Mouse (Mus musculus): ENCODE results near the gene Nat10. TPM values are rescaled to one million over a fixed set of nuclear protein-coding genes. Genes with fewer than 3 reads are reported as not detected.

Gene Nat10
- polyA plus RNA-seq, 1 experiment from 2014 or later: 22.8 TPM

DNA sequence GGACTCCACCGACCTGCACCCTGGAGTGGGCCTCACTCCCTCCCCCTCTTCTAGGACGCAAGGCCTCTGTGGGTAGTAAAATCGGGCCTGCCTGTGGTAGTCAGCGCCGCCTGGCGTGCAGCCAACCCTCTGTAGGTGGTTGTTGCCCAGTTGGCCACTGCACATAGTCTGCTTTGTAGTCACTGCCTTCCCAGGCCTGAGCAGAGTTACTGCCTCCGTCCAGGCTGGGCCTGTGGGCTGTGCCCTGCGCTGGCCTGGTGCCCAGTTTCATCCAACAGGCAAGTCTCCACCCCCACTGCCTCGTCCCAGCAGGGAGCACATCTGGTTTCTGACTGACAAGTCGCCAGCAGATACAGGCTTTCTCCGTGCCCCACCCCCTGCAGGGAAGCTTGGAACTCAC is 54.8 kb downstream of the Nat10 start:
- WGBS: 61% methylated on average over 11 of the region's 11 CpGs
- Histone ChIP-seq H3K4me1 (ENCODE audit: control insufficient read depth, insufficient read depth, low read length) (no peaks in the 10 kb centered on the region; the same call in 1 of the 2 replicates), H3K9ac (ENCODE audit: low read length) (no peak overlapping the region), H3K27me3 (ENCODE audit: control insufficient read depth, insufficient read depth, low read length) (no peaks in the 10 kb centered on the region), H3K9me3 (ENCODE audit: control insufficient read depth, low read length) (no peaks in the 10 kb centered on the region), H3K4me3 (ENCODE audit: low read depth, low read length) (no peak overlapping the region), H3K4me2 (no peak overlapping the region), H3K36me3 (ENCODE audit: control insufficient read depth, insufficient read depth, low read length) (peaks cover 8% of the 10 kb centered on the region), H3K27ac (ENCODE audit: low read depth, low read length) (no peak overlapping the region)
- DNase-seq (ENCODE audit: low spot score, missing footprints) (no peak), ATAC-seq (ENCODE audit: low FRiP score) (no peak)

DNA sequence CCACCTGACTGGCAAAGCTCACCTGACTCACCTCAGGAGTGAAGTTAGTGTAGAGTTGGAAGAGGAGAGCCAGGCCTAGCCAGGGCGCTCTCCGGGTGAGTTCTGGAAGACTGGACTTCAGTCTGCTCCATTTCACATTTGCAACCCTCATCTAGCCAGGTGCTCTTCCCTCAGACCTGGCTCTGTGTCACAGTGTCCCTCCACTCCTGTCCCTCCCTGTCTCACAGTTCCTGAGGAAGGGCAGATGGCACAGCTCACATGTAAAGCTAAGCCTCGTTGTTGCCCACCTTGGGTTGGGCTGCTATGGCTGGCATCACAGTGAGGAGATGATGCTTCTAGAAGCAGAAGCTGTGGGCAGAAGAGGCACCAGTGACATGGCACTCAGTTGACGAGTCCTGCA is 55.2 kb downstream of the Nat10 start:
- no peak for DNase-seq (ENCODE audit: low spot score, missing footprints)
- Histone ChIP-seq H3K4me1 (ENCODE audit: control insufficient read depth, insufficient read depth, low read length) (no peaks in the 10 kb centered on the region; the same call in 1 of the 2 replicates), H3K36me3 (ENCODE audit: control insufficient read depth, insufficient read depth, low read length) (peaks cover 5% of the 10 kb centered on the region), H3K4me2 (no peak overlapping the region), H3K9me3 (ENCODE audit: control insufficient read depth, low read length) (no peaks in the 10 kb centered on the region), H3K27me3 (ENCODE audit: control insufficient read depth, insufficient read depth, low read length) (no peaks in the 10 kb centered on the region), H3K4me3 (ENCODE audit: low read depth, low read length) (no peak overlapping the region), H3K9ac (ENCODE audit: low read length) (no peak overlapping the region), H3K27ac (ENCODE audit: low read depth, low read length) (no peak overlapping the region)
- ATAC-seq (ENCODE audit: low FRiP score): no peak
- 84% methylated on average over 4 of the region's 4 CpGs for WGBS

DNA sequence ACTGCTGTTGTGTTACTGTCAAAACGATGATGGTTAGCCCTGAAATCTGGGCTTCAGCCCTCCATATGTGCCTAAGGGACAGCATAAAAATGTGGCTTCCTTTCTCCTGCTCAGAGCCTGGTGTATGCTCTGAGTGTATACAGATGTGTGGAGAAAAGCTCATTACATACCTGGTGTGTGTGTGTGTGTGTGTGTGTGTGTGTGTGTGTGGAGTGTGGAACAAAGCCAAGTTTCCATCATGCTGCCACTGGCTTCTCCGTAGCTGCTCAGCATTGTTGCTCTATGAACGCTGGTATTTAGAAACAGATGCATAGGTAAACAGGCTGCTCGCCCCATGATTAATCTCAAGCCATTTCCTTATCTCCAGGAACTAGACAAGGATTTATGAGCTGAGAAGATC is 57.2 kb downstream of the Nat10 start:
- H3K4me3 ChIP-seq (ENCODE audit: low read depth, low read length): no peak overlapping the region
- DNase-seq (ENCODE audit: low spot score, missing footprints) (no peak), ATAC-seq (ENCODE audit: low FRiP score) (no peak)
- no peaks in the 10 kb centered on the region for H3K9me3 ChIP-seq (ENCODE audit: control insufficient read depth, low read length)
- H3K27ac ChIP-seq (ENCODE audit: low read depth, low read length): no peak overlapping the region
- peaks cover 4% of the 10 kb centered on the region for H3K36me3 ChIP-seq (ENCODE audit: control insufficient read depth, insufficient read depth, low read length)
- no peaks in the 10 kb centered on the region; the same call in 1 of the 2 replicates for H3K4me1 ChIP-seq (ENCODE audit: control insufficient read depth, insufficient read depth, low read length)
- no peaks in the 10 kb centered on the region for H3K27me3 ChIP-seq (ENCODE audit: control insufficient read depth, insufficient read depth, low read length)
- no peak overlapping the region for H3K4me2 ChIP-seq
- WGBS: 85% methylated on average over 4 of the region's 4 CpGs
- no peak overlapping the region for H3K9ac ChIP-seq (ENCODE audit: low read length)

DNA sequence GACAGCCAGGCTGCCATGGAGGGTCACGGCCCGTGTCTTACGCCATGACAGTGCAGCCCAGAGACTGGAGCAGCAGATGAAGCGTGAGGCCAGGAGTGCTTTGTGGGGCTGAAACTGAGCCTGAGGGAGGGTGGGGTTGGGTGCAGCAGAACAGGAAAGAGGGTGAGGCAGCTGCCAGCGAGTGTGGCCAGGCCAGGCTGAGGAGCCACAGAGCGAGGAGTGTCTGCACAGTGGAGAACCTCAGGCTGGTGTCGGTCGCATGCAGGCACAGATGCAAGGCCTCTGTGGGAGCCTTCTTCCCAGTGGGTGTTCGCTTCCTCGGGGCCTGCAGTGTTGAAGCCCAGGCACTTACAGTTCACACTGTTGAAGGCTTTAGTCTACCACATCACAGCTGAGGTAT is 57.7 kb downstream of the Nat10 start:
- H3K9me3 ChIP-seq (ENCODE audit: control insufficient read depth, low read length): no peaks in the 10 kb centered on the region
- H3K36me3 ChIP-seq (ENCODE audit: control insufficient read depth, insufficient read depth, low read length): peaks cover 3% of the 10 kb centered on the region
- DNase-seq (ENCODE audit: low spot score, missing footprints) (no peak), ATAC-seq (ENCODE audit: low FRiP score) (no peak)
- WGBS: 77% methylated on average over 10 of the region's 10 CpGs
- no peaks in the 10 kb centered on the region for H3K27me3 ChIP-seq (ENCODE audit: control insufficient read depth, insufficient read depth, low read length)
- H3K9ac ChIP-seq (ENCODE audit: low read length): no peak overlapping the region
- no peak overlapping the region for H3K4me2 ChIP-seq
- H3K4me1 ChIP-seq (ENCODE audit: control insufficient read depth, insufficient read depth, low read length): no peaks in the 10 kb centered on the region; the same call in 1 of the 2 replicates
- H3K4me3 ChIP-seq (ENCODE audit: low read depth, low read length): no peak overlapping the region
- no peak overlapping the region for H3K27ac ChIP-seq (ENCODE audit: low read depth, low read length)

DNA sequence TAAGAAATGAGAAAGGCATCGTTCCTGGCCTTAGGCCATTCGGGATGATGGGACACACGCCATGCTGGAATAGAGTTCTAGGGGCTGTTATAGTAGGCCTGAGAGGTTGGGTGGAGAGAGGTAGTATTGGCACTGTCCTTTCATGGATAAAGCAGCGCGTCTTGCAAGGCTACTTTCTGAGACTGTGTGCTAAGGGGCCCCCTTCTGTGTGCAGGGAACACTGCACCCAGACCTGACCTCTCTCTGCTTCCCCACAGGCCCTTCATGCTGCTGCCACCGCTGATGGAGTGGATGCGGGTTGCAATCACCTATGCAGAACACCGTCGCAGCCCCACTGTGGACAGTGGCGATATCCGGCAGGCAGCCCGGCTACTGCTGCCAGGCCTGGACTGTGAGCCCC is 60.6 kb downstream of the Nat10 start:
- H3K27me3 ChIP-seq (ENCODE audit: control insufficient read depth, insufficient read depth, low read length): no peaks in the 10 kb centered on the region
- no peaks in the 10 kb centered on the region for H3K9me3 ChIP-seq (ENCODE audit: control insufficient read depth, low read length)
- no peak overlapping the region for H3K4me2 ChIP-seq
- H3K9ac ChIP-seq (ENCODE audit: low read length): no peak overlapping the region
- no peaks in the 10 kb centered on the region for H3K4me1 ChIP-seq (ENCODE audit: control insufficient read depth, insufficient read depth, low read length)
- H3K36me3 ChIP-seq (ENCODE audit: control insufficient read depth, insufficient read depth, low read length): no peaks in the 10 kb centered on the region; the same call in 1 of the 2 replicates
- H3K27ac ChIP-seq (ENCODE audit: low read depth, low read length): no peak overlapping the region
- H3K4me3 ChIP-seq (ENCODE audit: low read depth, low read length): no peak overlapping the region
- ATAC-seq (ENCODE audit: low FRiP score) (peak; percentile 67), DNase-seq (ENCODE audit: low spot score, missing footprints) (no peak)
- 84% methylated on average over 12 of the region's 12 CpGs for WGBS

DNA sequence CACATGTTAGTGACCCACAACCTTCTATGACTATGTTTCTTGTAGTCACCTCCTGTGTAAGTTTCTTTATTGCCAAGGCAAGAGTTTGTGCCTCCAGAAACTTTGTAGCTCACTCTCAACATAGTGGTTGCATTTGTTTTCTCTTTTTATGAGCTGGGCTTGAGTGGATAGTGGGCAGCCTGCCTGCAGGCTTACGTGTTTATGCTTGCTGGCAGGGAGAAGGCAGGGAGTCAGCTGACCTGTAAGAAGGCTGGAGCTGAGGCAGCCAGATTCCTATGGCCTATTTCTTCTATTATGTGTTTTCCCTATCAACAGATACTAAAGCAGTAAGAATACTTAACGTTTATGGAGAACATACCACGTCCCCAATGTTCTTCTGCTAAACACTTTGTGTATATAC is 64.9 kb downstream of the Nat10 start:
- Histone ChIP-seq H3K9me3 (ENCODE audit: control insufficient read depth, low read length) (no peaks in the 10 kb centered on the region), H3K4me2 (no peak overlapping the region), H3K36me3 (ENCODE audit: control insufficient read depth, insufficient read depth, low read length) (no peaks in the 10 kb centered on the region), H3K27ac (ENCODE audit: low read depth, low read length) (no peak overlapping the region), H3K4me3 (ENCODE audit: low read depth, low read length) (no peak overlapping the region), H3K9ac (ENCODE audit: low read length) (no peak overlapping the region), H3K4me1 (ENCODE audit: control insufficient read depth, insufficient read depth, low read length) (no peaks in the 10 kb centered on the region; the same call in 1 of the 2 replicates), H3K27me3 (ENCODE audit: control insufficient read depth, insufficient read depth, low read length) (no peaks in the 10 kb centered on the region)
- 81% methylated on average over 3 of the region's 3 CpGs for WGBS
- no peak for ATAC-seq (ENCODE audit: low FRiP score)
- no peak for DNase-seq (ENCODE audit: low spot score, missing footprints)

DNA sequence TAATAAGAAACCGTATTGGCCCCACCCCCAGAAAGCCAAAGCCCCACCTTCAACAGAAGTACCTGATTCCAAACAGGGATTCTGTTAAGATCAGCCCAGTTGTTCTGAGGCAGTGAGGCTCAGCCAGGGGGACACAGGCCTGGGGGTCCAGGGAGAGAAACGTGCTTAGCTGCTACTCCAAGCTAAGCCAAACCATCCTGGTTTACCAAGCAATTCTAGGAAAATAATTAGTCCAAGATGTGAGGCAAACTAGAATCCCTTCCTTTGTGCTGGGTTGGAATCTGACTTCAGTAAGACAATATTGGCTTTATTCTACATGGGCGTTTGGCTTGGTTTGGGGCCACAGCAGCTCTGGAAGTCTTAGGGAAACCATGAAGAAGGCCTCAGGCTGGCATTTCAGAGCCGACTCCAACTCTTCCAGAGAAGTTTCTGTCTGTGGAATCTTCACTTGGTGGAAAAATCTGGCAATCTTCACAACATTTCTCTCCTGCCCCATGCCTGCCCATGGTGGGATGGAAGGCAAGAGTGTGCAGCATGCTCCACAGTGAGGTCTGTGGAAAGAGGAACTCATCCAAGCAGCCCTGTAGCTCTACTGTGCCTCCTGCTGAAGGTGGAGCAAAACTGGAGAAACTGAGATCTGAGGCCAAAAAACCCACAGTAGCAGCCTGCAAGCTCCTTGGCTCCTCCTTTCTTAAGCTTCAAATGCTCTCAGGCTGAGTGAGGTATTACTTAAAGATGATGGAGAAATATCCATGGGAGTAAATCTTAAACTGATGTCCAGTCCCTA is 66.1 kb downstream of the Nat10 start:
- DNase-seq (ENCODE audit: low spot score, missing footprints): no peak
- Histone ChIP-seq H3K4me3 (ENCODE audit: low read depth, low read length) (no peak overlapping the region), H3K9me3 (ENCODE audit: control insufficient read depth, low read length) (no peaks in the 10 kb centered on the region), H3K36me3 (ENCODE audit: control insufficient read depth, insufficient read depth, low read length) (no peaks in the 10 kb centered on the region), H3K4me2 (no peak overlapping the region), H3K9ac (ENCODE audit: low read length) (no peak overlapping the region), H3K27ac (ENCODE audit: low read depth, low read length) (no peak overlapping the region), H3K27me3 (ENCODE audit: control insufficient read depth, insufficient read depth, low read length) (no peaks in the 10 kb centered on the region), H3K4me1 (ENCODE audit: control insufficient read depth, insufficient read depth, low read length) (peaks cover 5% of the 10 kb centered on the region)
- no peak for ATAC-seq (ENCODE audit: low FRiP score)
- WGBS: 83% methylated on average over 4 of the region's 4 CpGs

DNA sequence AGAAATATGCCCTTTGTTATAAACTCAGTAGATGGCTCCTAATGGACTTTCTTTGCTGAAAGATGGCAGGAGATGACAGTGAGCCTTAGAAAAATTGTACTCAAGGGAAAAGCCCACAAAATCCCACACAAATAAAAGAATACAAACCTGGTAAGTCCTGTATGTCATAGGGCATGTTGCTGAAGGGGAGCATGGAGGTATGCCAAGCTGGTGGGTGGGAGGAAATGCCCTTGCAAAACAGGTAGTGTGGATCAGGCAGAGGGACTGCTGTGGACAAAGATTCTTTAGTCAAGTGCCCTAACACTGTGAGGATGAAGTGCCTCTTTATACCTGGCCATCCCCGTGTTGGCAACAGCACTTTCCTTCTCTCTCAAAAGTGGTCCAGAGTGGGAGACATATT is 68.3 kb downstream of the Nat10 start:
- ATAC-seq (ENCODE audit: low FRiP score) (no peak), DNase-seq (ENCODE audit: low spot score, missing footprints) (no peak)
- Histone ChIP-seq H3K4me2 (no peak overlapping the region), H3K27ac (ENCODE audit: low read depth, low read length) (no peak overlapping the region), H3K4me3 (ENCODE audit: low read depth, low read length) (no peak overlapping the region), H3K4me1 (ENCODE audit: control insufficient read depth, insufficient read depth, low read length) (peaks cover 7% of the 10 kb centered on the region), H3K27me3 (ENCODE audit: control insufficient read depth, insufficient read depth, low read length) (no peaks in the 10 kb centered on the region), H3K9ac (ENCODE audit: low read length) (no peak overlapping the region), H3K36me3 (ENCODE audit: control insufficient read depth, insufficient read depth, low read length) (no peaks in the 10 kb centered on the region), H3K9me3 (ENCODE audit: control insufficient read depth, low read length) (no peaks in the 10 kb centered on the region)
- WGBS: 96% methylated on average over 1 of the region's 1 CpGs

DNA sequence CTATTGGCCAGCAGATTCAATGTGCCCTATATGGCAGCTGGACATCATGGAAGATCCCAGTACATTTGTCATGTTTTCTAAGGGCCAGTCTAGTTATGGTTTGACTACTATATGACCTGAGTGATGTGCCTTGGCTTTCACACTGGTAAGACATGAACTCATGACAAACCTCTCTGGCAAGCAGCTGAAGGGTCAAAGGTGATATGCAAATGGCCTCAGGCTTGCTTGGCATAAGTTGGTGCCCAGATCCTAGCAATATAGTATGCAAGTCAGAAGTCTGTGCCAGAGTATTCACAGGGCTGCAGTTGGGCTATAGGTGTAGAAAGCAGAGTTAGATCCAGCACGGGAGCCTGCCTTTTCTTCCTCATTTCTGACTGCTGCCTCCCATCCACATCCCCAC is 69.8 kb downstream of the Nat10 start:
- H3K9ac ChIP-seq (ENCODE audit: low read length): no peak overlapping the region
- no peaks in the 10 kb centered on the region for H3K36me3 ChIP-seq (ENCODE audit: control insufficient read depth, insufficient read depth, low read length)
- DNase-seq (ENCODE audit: low spot score, missing footprints) (no peak), ATAC-seq (ENCODE audit: low FRiP score) (no peak)
- H3K9me3 ChIP-seq (ENCODE audit: control insufficient read depth, low read length): no peaks in the 10 kb centered on the region
- no peak overlapping the region for H3K4me3 ChIP-seq (ENCODE audit: low read depth, low read length)
- H3K4me1 ChIP-seq (ENCODE audit: control insufficient read depth, insufficient read depth, low read length): peaks cover 12% of the 10 kb centered on the region
- 83% methylated on average over 1 of the region's 1 CpGs for WGBS
- no peak overlapping the region for H3K27ac ChIP-seq (ENCODE audit: low read depth, low read length)
- no peaks in the 10 kb centered on the region for H3K27me3 ChIP-seq (ENCODE audit: control insufficient read depth, insufficient read depth, low read length)
- H3K4me2 ChIP-seq: no peak overlapping the region
